Mouse (Mus musculus) embryonic fibroblast, embryonic 13.5 days (primary cell): ENCODE measurements around the gene Rbfox3.

Experiments used
- CTCF ChIP-seq: IDR thresholded peaks from 2 replicates; pipeline ENCODE4 v1.5.1; 2011; ENCODE audit warnings: mild to moderate bottlenecking, control low read depth, low read length, moderate library complexity, borderline replicate concordance; ENCODE audit not compliant: insufficient read depth
- POLR2A ChIP-seq: IDR thresholded peaks from 2 replicates; pipeline ENCODE4 v1.6.1; 2011; ENCODE audit warnings: low read depth, mild to moderate bottlenecking, control low read depth, low read length, moderate library complexity

DNA sequence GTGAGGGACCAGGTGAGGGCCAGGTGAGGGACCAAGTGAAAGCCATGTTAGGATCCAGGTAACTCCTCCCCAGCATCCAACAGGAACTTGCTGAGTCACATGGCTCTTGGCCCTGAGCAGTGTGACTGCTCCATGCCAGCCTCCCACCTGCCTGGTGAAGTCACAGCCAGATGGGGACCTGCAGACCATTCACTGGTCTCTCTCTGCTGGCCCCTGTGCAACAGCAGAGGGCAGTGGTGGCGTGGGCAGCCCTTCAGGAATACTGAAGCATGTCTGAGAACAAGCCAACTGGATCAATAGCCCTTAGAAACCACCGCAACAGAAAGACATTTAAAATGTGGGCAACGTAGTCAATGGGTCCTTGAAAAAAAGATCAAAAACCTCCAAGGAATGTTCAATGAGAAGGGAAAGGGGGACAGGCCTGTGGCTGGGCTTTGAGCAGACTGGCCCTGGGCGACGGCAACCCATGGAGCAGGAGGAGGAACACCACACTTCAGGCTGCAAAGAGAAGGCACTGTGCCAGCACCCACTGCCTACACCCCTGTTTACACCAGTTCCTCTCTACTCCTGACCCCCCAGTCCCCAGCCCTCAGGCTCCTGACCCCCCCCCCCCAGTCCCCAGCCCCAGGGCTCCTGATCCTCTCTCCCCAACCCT, 36.0 kb downstream of the Rbfox3 start:
- TF ChIP-seq CTCF (no peak), POLR2A (no peak)
